Mouse (Mus musculus): ENCODE results near the gene Fgfr2. TPM values are rescaled to one million over a fixed set of nuclear protein-coding genes. Genes with fewer than 3 reads are reported as not detected.

The Fgfr2 gene
- total and polyA plus RNA-seq, 2 experiments from 2014 or later, result 12.1 to 32.6 TPM

DNA sequence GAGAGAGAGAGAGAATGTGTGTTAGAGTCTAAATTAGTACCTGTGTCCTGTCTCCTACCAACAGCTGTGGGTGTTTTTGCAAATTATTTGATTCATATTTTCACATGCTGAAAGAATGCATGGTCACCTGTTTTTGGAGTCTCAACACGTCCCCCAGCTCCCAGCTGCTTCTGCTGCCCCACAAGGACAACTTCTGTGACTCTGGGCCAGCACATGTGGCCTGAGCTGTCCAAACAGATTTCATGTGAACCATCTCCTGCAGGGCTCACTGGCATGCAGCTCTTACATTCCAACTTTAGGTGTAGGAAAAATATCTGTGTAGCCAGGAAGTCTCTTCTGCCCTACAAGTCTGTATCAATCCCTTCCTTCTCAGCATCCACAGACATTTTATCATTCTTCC, 2494.5 kb downstream of the Fgfr2 start:
- Histone ChIP-seq H3K4me2 (ENCODE audit: low read depth, low read length, poor library complexity, severe bottlenecking) (no peak overlapping the region), H3K9ac (replicated peaks; ENCODE audit: low read length, poor library complexity, severe bottlenecking) (no peak overlapping the region), H3K9me3 (ENCODE audit: low read length) (no peaks in the 10 kb centered on the region), H3K27me3 (ENCODE audit: insufficient read depth, low read length) (no peaks in the 10 kb centered on the region), H3K4me3 (ENCODE audit: low read depth, low read length) (no peak overlapping the region), H3K27ac (ENCODE audit: low read depth, low read length) (no peak overlapping the region), H3K36me3 (ENCODE audit: insufficient read depth, low read length) (no peaks in the 10 kb centered on the region), H3K4me1 (ENCODE audit: insufficient read depth, low read length) (no peaks in the 10 kb centered on the region)
- no peak for ATAC-seq (ENCODE audit: low FRiP score)
- TF ChIP-seq CTCF (IDR thresholded peaks at IDR 0.05), result no peak
- no peak for DNase-seq (ENCODE audit: low spot score)
- WGBS, result 44% methylated on average over 1 of the region's 1 CpGs

DNA sequence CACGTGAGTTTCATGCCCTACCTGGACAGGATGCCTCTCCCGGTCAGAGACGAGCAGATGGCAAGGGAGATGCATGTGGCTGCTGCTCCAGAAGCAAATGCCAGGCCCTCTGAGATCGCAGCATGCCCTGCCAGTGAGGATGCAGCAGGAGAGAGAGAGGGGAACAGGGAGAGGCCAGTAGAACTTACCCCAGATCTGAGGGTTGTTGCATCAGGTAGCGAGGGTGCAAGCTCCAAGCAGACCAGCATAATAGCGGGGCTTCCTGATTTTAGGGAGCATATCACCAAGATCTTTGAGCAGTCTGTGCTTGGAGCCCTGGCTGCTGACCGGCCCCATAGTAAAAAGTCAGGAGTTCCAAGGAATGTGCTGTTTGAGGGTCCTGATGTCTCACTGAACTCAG, 2497.8 kb downstream of the Fgfr2 start:
- no peak overlapping the region for H3K4me2 ChIP-seq (ENCODE audit: low read depth, low read length, poor library complexity, severe bottlenecking)
- H3K27ac ChIP-seq (ENCODE audit: low read depth, low read length), result no peak overlapping the region
- H3K4me1 ChIP-seq (ENCODE audit: insufficient read depth, low read length), result no peaks in the 10 kb centered on the region
- ATAC-seq (ENCODE audit: low FRiP score) (no peak), DNase-seq (ENCODE audit: low spot score) (no peak)
- H3K27me3 ChIP-seq (ENCODE audit: insufficient read depth, low read length), result no peaks in the 10 kb centered on the region
- no peak overlapping the region for H3K9ac ChIP-seq (replicated peaks; ENCODE audit: low read length, poor library complexity, severe bottlenecking)
- TF ChIP-seq CTCF (IDR thresholded peaks at IDR 0.05), result no peak
- H3K36me3 ChIP-seq (ENCODE audit: insufficient read depth, low read length), result no peaks in the 10 kb centered on the region
- no peak overlapping the region for H3K4me3 ChIP-seq (ENCODE audit: low read depth, low read length)
- WGBS, result 86% methylated on average over 7 of the region's 7 CpGs
- H3K9me3 ChIP-seq (ENCODE audit: low read length), result no peaks in the 10 kb centered on the region

GRCm38 (mm10) chr7:130624299-130624698, 2498.9 kb downstream of the Fgfr2 start:
- no peaks in the 10 kb centered on the region for H3K9me3 ChIP-seq (ENCODE audit: low read length)
- ATAC-seq (ENCODE audit: low FRiP score), result no peak
- H3K4me3 ChIP-seq (ENCODE audit: low read depth, low read length), result no peak overlapping the region
- no peaks in the 10 kb centered on the region for H3K4me1 ChIP-seq (ENCODE audit: insufficient read depth, low read length)
- no peaks in the 10 kb centered on the region for H3K36me3 ChIP-seq (ENCODE audit: insufficient read depth, low read length)
- 95% methylated on average over 9 of the region's 9 CpGs for WGBS
- no peak overlapping the region for H3K4me2 ChIP-seq (ENCODE audit: low read depth, low read length, poor library complexity, severe bottlenecking)
- no peak overlapping the region for H3K9ac ChIP-seq (replicated peaks; ENCODE audit: low read length, poor library complexity, severe bottlenecking)
- H3K27me3 ChIP-seq (ENCODE audit: insufficient read depth, low read length), result no peaks in the 10 kb centered on the region
- TF ChIP-seq CTCF (IDR thresholded peaks at IDR 0.05), result no peak
- H3K27ac ChIP-seq (ENCODE audit: low read depth, low read length), result no peak overlapping the region
- DNase-seq (ENCODE audit: low spot score), result no peak

- H3K27me3 ChIP-seq (ENCODE audit: insufficient read depth, low read length), result no peaks in the 10 kb centered on the region
- no peak overlapping the region for H3K4me3 ChIP-seq (ENCODE audit: low read depth, low read length)
- DNase-seq (ENCODE audit: low spot score) (no peak), ATAC-seq (ENCODE audit: low FRiP score) (no peak)
- 82% methylated on average over 4 of the region's 4 CpGs for WGBS
- no peak for TF ChIP-seq CTCF (IDR thresholded peaks at IDR 0.05)
- H3K9me3 ChIP-seq (ENCODE audit: low read length), result no peaks in the 10 kb centered on the region
- H3K27ac ChIP-seq (ENCODE audit: low read depth, low read length), result no peak overlapping the region
- H3K4me2 ChIP-seq (ENCODE audit: low read depth, low read length, poor library complexity, severe bottlenecking), result no peak overlapping the region
- no peaks in the 10 kb centered on the region for H3K36me3 ChIP-seq (ENCODE audit: insufficient read depth, low read length)
- H3K4me1 ChIP-seq (ENCODE audit: insufficient read depth, low read length), result no peaks in the 10 kb centered on the region
- no peak overlapping the region for H3K9ac ChIP-seq (replicated peaks; ENCODE audit: low read length, poor library complexity, severe bottlenecking)
Measured at GRCm38 (mm10) chr7:130622359-130622758, 2500.8 kb downstream of the Fgfr2 start.

- H3K4me1 ChIP-seq (ENCODE audit: insufficient read depth, low read length), result no peaks in the 10 kb centered on the region
- WGBS, result 61% methylated on average over 3 of the region's 3 CpGs
- ATAC-seq (ENCODE audit: low FRiP score) (no peak), DNase-seq (ENCODE audit: low spot score) (no peak)
- H3K9me3 ChIP-seq (ENCODE audit: low read length), result no peaks in the 10 kb centered on the region
- no peak overlapping the region for H3K9ac ChIP-seq (replicated peaks; ENCODE audit: low read length, poor library complexity, severe bottlenecking)
- H3K4me3 ChIP-seq (ENCODE audit: low read depth, low read length), result no peak overlapping the region
- H3K4me2 ChIP-seq (ENCODE audit: low read depth, low read length, poor library complexity, severe bottlenecking), result no peak overlapping the region
- no peaks in the 10 kb centered on the region for H3K27me3 ChIP-seq (ENCODE audit: insufficient read depth, low read length)
- no peak for TF ChIP-seq CTCF (IDR thresholded peaks at IDR 0.05)
- no peak overlapping the region for H3K27ac ChIP-seq (ENCODE audit: low read depth, low read length)
- no peaks in the 10 kb centered on the region for H3K36me3 ChIP-seq (ENCODE audit: insufficient read depth, low read length)
Measured at GRCm38 (mm10) chr7:130621953-130622352, 2501.2 kb downstream of the Fgfr2 start.

- Histone ChIP-seq H3K27me3 (ENCODE audit: insufficient read depth, low read length) (no peaks in the 10 kb centered on the region), H3K9ac (replicated peaks; ENCODE audit: low read length, poor library complexity, severe bottlenecking) (no peak overlapping the region), H3K36me3 (ENCODE audit: insufficient read depth, low read length) (no peaks in the 10 kb centered on the region), H3K4me1 (ENCODE audit: insufficient read depth, low read length) (no peaks in the 10 kb centered on the region), H3K9me3 (ENCODE audit: low read length) (no peaks in the 10 kb centered on the region), H3K27ac (ENCODE audit: low read depth, low read length) (no peak overlapping the region), H3K4me2 (ENCODE audit: low read depth, low read length, poor library complexity, severe bottlenecking) (no peak overlapping the region), H3K4me3 (ENCODE audit: low read depth, low read length) (no peak overlapping the region)
- DNase-seq (ENCODE audit: low spot score), result no peak
- ATAC-seq (ENCODE audit: low FRiP score), result no peak
- 88% methylated on average over 2 of the region's 2 CpGs for WGBS
- no peak for TF ChIP-seq CTCF (IDR thresholded peaks at IDR 0.05)
Measured at GRCm38 (mm10) chr7:130621068-130621467, 2502.1 kb downstream of the Fgfr2 start.

Data from midbrain, postnatal 0 days (tissue).